Comparison of ENCODE assay signal across 8 mouse cellular contexts in the genomic region with DNA sequence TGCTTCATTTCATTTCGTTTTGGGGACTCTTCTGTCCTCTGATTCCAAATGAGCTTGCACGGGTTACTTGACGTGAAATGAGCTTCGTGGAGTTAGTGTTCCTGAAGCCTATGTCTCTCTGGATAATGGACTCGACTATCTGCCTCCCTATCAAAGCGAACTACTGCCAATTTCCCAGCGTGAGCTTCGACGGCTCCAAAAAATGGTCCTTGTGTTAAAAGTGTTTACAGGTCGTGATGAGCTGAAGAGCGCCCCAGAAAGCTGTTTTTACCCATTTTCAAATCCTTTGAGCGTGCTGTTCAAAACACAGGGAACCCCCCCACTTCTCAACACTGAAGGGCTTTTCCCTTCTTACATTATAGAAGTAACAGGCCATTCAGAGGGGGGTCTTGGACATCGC. TPM values are rescaled to one million over a fixed set of nuclear protein-coding genes. Genes with fewer than 3 reads are reported as not detected.
A peak's percentile ranks its signal among the peaks of the same experiment; 100 is the strongest.
DNase-seq lines count a peak whose midpoint lies in the region; ATAC-seq and TF ChIP-seq lines count a peak whose summit lies in the region.

No protein-coding gene starts in this region.

- no peak for ATAC-seq in erythroblast, adult 5-6 weeks (replicated peaks; ENCODE audit: low FRiP score, poor library complexity, severe bottlenecking)
- ATAC-seq in hindbrain, embryonic 15.5 days (ENCODE audit: low FRiP score, low read depth), result no peak
- no peak for ATAC-seq in midbrain, postnatal 0 days (ENCODE audit: low FRiP score)

- TF ChIP-seq CTCF in spleen, adult 2 months (IDR thresholded peaks at IDR 0.05; ENCODE audit: extremely low read depth, insufficient read depth, insufficient read length, insufficient replicate concordance), result no peak
- no peak; the same call in 1 of the 2 replicates for TF ChIP-seq CTCF in midbrain, postnatal 0 days (IDR thresholded peaks at IDR 0.05)

- H3K9ac ChIP-seq in hindbrain, embryonic 15.5 days, result peak overlapping the region; percentile 82
- H3K9ac ChIP-seq in midbrain, postnatal 0 days (replicated peaks; ENCODE audit: low read length, poor library complexity, severe bottlenecking), result peak overlapping the region; percentile 86

- no peaks in the 10 kb centered on the region for H3K9me3 ChIP-seq in erythroblast, embryonic 14.5 days (ENCODE audit: control insufficient read depth, low read length)
- H3K9me3 ChIP-seq in hindbrain, embryonic 15.5 days, result no peaks in the 10 kb centered on the region
- no peaks in the 10 kb centered on the region for H3K9me3 ChIP-seq in midbrain, postnatal 0 days (ENCODE audit: low read length)

- H3K4me3 ChIP-seq in erythroblast, embryonic 14.5 days (replicated peaks), result peak overlapping the region; percentile 92
- H3K4me3 ChIP-seq in spleen, adult 2 months (ENCODE audit: extremely low read depth, insufficient read depth, insufficient read length), result peak overlapping the region; percentile 66
- peak overlapping the region; percentile 86 for H3K4me3 ChIP-seq in hindbrain, embryonic 15.5 days
- peak overlapping the region; percentile 65 for H3K4me3 ChIP-seq in midbrain, postnatal 0 days (ENCODE audit: low read depth, low read length)

- peak overlapping the region; percentile 73 for H3K27ac ChIP-seq in spleen, adult 2 months (ENCODE audit: insufficient read depth, low read length)
- H3K27ac ChIP-seq in hindbrain, embryonic 15.5 days (replicated peaks), result peak overlapping the region; percentile 95
- H3K27ac ChIP-seq in midbrain, postnatal 0 days (ENCODE audit: low read depth, low read length), result peak overlapping the region; percentile 94

- H3K4me2 ChIP-seq in hindbrain, embryonic 15.5 days, result peak overlapping the region; percentile 76
- peak overlapping the region; percentile 67 for H3K4me2 ChIP-seq in midbrain, postnatal 0 days (ENCODE audit: low read depth, low read length, poor library complexity, severe bottlenecking)

- no peaks in the 10 kb centered on the region for H3K36me3 ChIP-seq in erythroblast, embryonic 14.5 days (ENCODE audit: control insufficient read depth)
- no peaks in the 10 kb centered on the region for H3K36me3 ChIP-seq in spleen, adult 2 months (ENCODE audit: control insufficient read depth, insufficient read depth, low read length)
- no peaks in the 10 kb centered on the region for H3K36me3 ChIP-seq in hindbrain, embryonic 15.5 days
- H3K36me3 ChIP-seq in midbrain, postnatal 0 days (ENCODE audit: insufficient read depth, low read length), result no peaks in the 10 kb centered on the region

- no peak for TF ChIP-seq POLR2A in spleen, adult 2 months (IDR thresholded peaks at IDR 0.05; ENCODE audit: low read depth, low read length)

- no peak for DNase-seq in spleen, adult 2 months (ENCODE audit: low read depth in 1 of 2, low spot score in 2 of 2)
- no peak for DNase-seq in spleen, postnatal 10 days (ENCODE audit: low spot score in 2 of 2)
- DNase-seq in midbrain, postnatal 0 days (ENCODE audit: low spot score), result peak; percentile 62
- DNase-seq in layer of hippocampus, adult 11-12 months (ENCODE audit: low spot score), result no peak
- DNase-seq in testis, postnatal 10 days (ENCODE audit: low spot score), result no peak

- peaks cover 24% of the 10 kb centered on the region for H3K4me1 ChIP-seq in erythroblast, embryonic 14.5 days (ENCODE audit: control insufficient read depth)
- peaks cover 11% of the 10 kb centered on the region for H3K4me1 ChIP-seq in spleen, adult 2 months (ENCODE audit: control insufficient read depth, insufficient read depth, insufficient read length)
- H3K4me1 ChIP-seq in hindbrain, embryonic 15.5 days (replicated peaks), result peaks cover 37% of the 10 kb centered on the region
- H3K4me1 ChIP-seq in midbrain, postnatal 0 days (ENCODE audit: insufficient read depth, low read length), result peaks cover 3% of the 10 kb centered on the region

- WGBS in spleen, adult 2 months, result 6% methylated on average over 13 of the region's 13 CpGs
- WGBS in hindbrain, embryonic 15.5 days, result 2% methylated on average over 13 of the region's 13 CpGs
- WGBS in midbrain, postnatal 0 days, result 2% methylated on average over 13 of the region's 13 CpGs

- peaks cover 6% of the 10 kb centered on the region for H3K27me3 ChIP-seq in erythroblast, embryonic 14.5 days (ENCODE audit: control insufficient read depth)
- H3K27me3 ChIP-seq in spleen, adult 2 months (ENCODE audit: control insufficient read depth, insufficient read depth, low read length), result no peaks in the 10 kb centered on the region
- no peaks in the 10 kb centered on the region for H3K27me3 ChIP-seq in hindbrain, embryonic 15.5 days
- no peaks in the 10 kb centered on the region for H3K27me3 ChIP-seq in midbrain, postnatal 0 days (ENCODE audit: insufficient read depth, low read length)

RNA-seq across cellular contexts. Expression of gene Trp53bp2, which starts 0.7 kb away (rescaled TPM):
- 0.09 and 0.10 TPM in 2 replicates for polyA plus RNA-seq in erythroblast, embryonic 14.5 days (2012)
- total RNA-seq in erythroblast, adult 5-6 weeks (2015; ENCODE audit: low replicate concordance), result 1.2 and 3.6 TPM in 2 replicates
- total RNA-seq in erythroblast, adult 5-6 weeks (2017; ENCODE audit: low replicate concordance), result 2.2 and 2.6 TPM in 2 replicates
- 8.9 and 11.2 TPM in 2 replicates for polyA plus RNA-seq in spleen, adult 2 months (2012; rRNA removed)
- 18.1 and 18.9 TPM in 2 replicates for polyA plus RNA-seq in hindbrain, embryonic 15.5 days (2015; fragmentation: Nextera tagmentation; extraction: Ambion mirVana)
- total RNA-seq in midbrain, postnatal 0 days (2014; rRNA removed), result 21.1 and 27.0 TPM in 2 replicates
- polyA plus RNA-seq in midbrain, postnatal 0 days (2015; fragmentation: Nextera tagmentation; extraction: Ambion mirVana), result 9.9 and 11.1 TPM in 2 replicates
